Mouse (Mus musculus): ENCODE measurements around the gene Lbx1. TPM values are rescaled to one million over a fixed set of nuclear protein-coding genes. Genes with fewer than 3 reads are reported as not detected.
A peak's percentile ranks its signal among the peaks of the same experiment; 100 is the strongest.

Lbx1 gene
- polyA plus RNA-seq, 1 experiment from 2014 or later = 1.2 TPM

- Histone ChIP-seq H3K9ac (no peak overlapping the region), H3K9me3 (no peaks in the 10 kb centered on the region; the same call in 1 of the 2 replicates), H3K4me3 (peak overlapping the region; percentile 13), H3K27me3 (peaks cover 10% of the 10 kb centered on the region), H3K36me3 (no peaks in the 10 kb centered on the region), H3K4me1 (peaks cover 8% of the 10 kb centered on the region; the same call in 1 of the 2 replicates), H3K4me2 (replicated peaks) (peak overlapping the region; percentile 36), H3K27ac (peak overlapping the region; percentile 46; the same call in 1 of the 2 replicates)
- WGBS = 29% methylated on average over 19 of the region's 19 CpGs
- peak; percentile 77; the same call in 1 of the 2 replicates for ATAC-seq (ENCODE audit: insufficient number of reproducible peaks, insufficient read depth, low FRiP score, low TSS enrichment)
Measured at GRCm38 (mm10) chr19:45207662-45208437, 27.8 kb downstream of the Lbx1 start.

- WGBS = 95% methylated on average over 15 of the region's 15 CpGs
- H3K9me3 ChIP-seq = no peaks in the 10 kb centered on the region; the same call in 1 of the 2 replicates
- no peak overlapping the region for H3K4me2 ChIP-seq (replicated peaks)
- no peak overlapping the region for H3K9ac ChIP-seq
- peaks cover 8% of the 10 kb centered on the region; the same call in 1 of the 2 replicates for H3K4me1 ChIP-seq
- H3K27me3 ChIP-seq = peaks cover 10% of the 10 kb centered on the region
- ATAC-seq (ENCODE audit: insufficient number of reproducible peaks, insufficient read depth, low FRiP score, low TSS enrichment) = no peak
- no peaks in the 10 kb centered on the region for H3K36me3 ChIP-seq
- no peak overlapping the region for H3K27ac ChIP-seq
- no peak overlapping the region for H3K4me3 ChIP-seq
Measured at GRCm38 (mm10) chr19:45207153-45207552, 28.5 kb downstream of the Lbx1 start.

- Histone ChIP-seq H3K4me1 (peaks cover 8% of the 10 kb centered on the region; the same call in 1 of the 2 replicates), H3K9me3 (no peaks in the 10 kb centered on the region; the same call in 1 of the 2 replicates), H3K4me3 (no peak overlapping the region), H3K27me3 (peaks cover 10% of the 10 kb centered on the region), H3K36me3 (no peaks in the 10 kb centered on the region), H3K9ac (no peak overlapping the region), H3K4me2 (replicated peaks) (no peak overlapping the region), H3K27ac (no peak overlapping the region)
- ATAC-seq (ENCODE audit: insufficient number of reproducible peaks, insufficient read depth, low FRiP score, low TSS enrichment) = no peak
- WGBS = 80% methylated on average over 3 of the region's 3 CpGs
Measured at GRCm38 (mm10) chr19:45205311-45206105, 30.1 kb downstream of the Lbx1 start.

GRCm38 (mm10) chr19:45196967-45197366 is 38.6 kb downstream of the Lbx1 start:
- WGBS = 92% methylated on average over 8 of the region's 8 CpGs
- no peak overlapping the region for H3K27ac ChIP-seq
- peaks cover 7% of the 10 kb centered on the region for H3K9me3 ChIP-seq
- no peak overlapping the region for H3K9ac ChIP-seq
- H3K36me3 ChIP-seq = no peaks in the 10 kb centered on the region
- no peak overlapping the region for H3K4me2 ChIP-seq (replicated peaks)
- no peak for ATAC-seq (ENCODE audit: insufficient number of reproducible peaks, insufficient read depth, low FRiP score, low TSS enrichment)
- H3K4me3 ChIP-seq = no peak overlapping the region
- no peaks in the 10 kb centered on the region for H3K27me3 ChIP-seq
- no peaks in the 10 kb centered on the region for H3K4me1 ChIP-seq

GRCm38 (mm10) chr19:45194651-45195050 is 41.0 kb downstream of the Lbx1 start:
- peaks cover 7% of the 10 kb centered on the region for H3K9me3 ChIP-seq
- H3K36me3 ChIP-seq = no peaks in the 10 kb centered on the region
- no peaks in the 10 kb centered on the region for H3K27me3 ChIP-seq
- no peak overlapping the region for H3K4me2 ChIP-seq (replicated peaks)
- H3K27ac ChIP-seq = no peak overlapping the region
- no peaks in the 10 kb centered on the region for H3K4me1 ChIP-seq
- no peak for ATAC-seq (ENCODE audit: insufficient number of reproducible peaks, insufficient read depth, low FRiP score, low TSS enrichment)
- no peak overlapping the region for H3K4me3 ChIP-seq
- no peak overlapping the region for H3K9ac ChIP-seq
- WGBS = 55% methylated on average over 4 of the region's 4 CpGs

Other genes with a start within 250 kb of the Lbx1 start
- gene Sema4g, start 246.7 kb downstream of the Lbx1 start, polyA plus RNA-seq (2016; fragmentation: Nextera tagmentation; extraction: Ambion mirVana) = 7.0 TPM in 2 replicates
- gene Twnk, start 230.1 kb downstream of the Lbx1 start, polyA plus RNA-seq (2016; fragmentation: Nextera tagmentation; extraction: Ambion mirVana) = 28.6 and 29.1 TPM in 2 replicates
- gene Mrpl43, start 229.4 kb downstream of the Lbx1 start, polyA plus RNA-seq (2016; fragmentation: Nextera tagmentation; extraction: Ambion mirVana) = 74.5 and 75.8 TPM in 2 replicates
- gene Lzts2, start 221.4 kb downstream of the Lbx1 start, polyA plus RNA-seq (2016; fragmentation: Nextera tagmentation; extraction: Ambion mirVana) = 107 and 112 TPM in 2 replicates
- gene Pdzd7, start 190.1 kb downstream of the Lbx1 start, polyA plus RNA-seq (2016; fragmentation: Nextera tagmentation; extraction: Ambion mirVana) = 0.29 and 0.52 TPM in 2 replicates
- gene Sfxn3, start 188.3 kb downstream of the Lbx1 start, polyA plus RNA-seq (2016; fragmentation: Nextera tagmentation; extraction: Ambion mirVana) = 24.3 and 25.1 TPM in 2 replicates
- 7.0 and 8.4 TPM in 2 replicates for gene Kazald1, start 160.6 kb downstream of the Lbx1 start, polyA plus RNA-seq (2016; fragmentation: Nextera tagmentation; extraction: Ambion mirVana)
- gene Tlx1, start 85.1 kb downstream of the Lbx1 start, polyA plus RNA-seq (2016; fragmentation: Nextera tagmentation; extraction: Ambion mirVana) = 2.8 and 3.8 TPM in 2 replicates
- 57.3 and 59.4 TPM in 2 replicates for gene Btrc, start 127.9 kb upstream of the Lbx1 start, polyA plus RNA-seq (2016; fragmentation: Nextera tagmentation; extraction: Ambion mirVana)